Mouse (Mus musculus) hindbrain, embryonic 11.5 days (tissue): ENCODE results near the gene Hmga1. TPM values are rescaled to one million over a fixed set of nuclear protein-coding genes. Genes with fewer than 3 reads are reported as not detected.
A peak's percentile ranks its signal among the peaks of the same experiment; 100 is the strongest.

ENCODE experiments used
- ATAC-seq: fragments of 200-750 bp; cut with Nextera tagmentation; 2 replicates; pipeline ENCODE4 v1.8.0; 2017; ENCODE audit warnings: mild to moderate bottlenecking, moderate TSS enrichment, moderate library complexity; ENCODE audit not compliant: low FRiP score
- DNase-seq: peaks from one replicate; pipeline ENCODE4 v3.0.0-alpha.2; 2015; ENCODE audit warnings: low spot score
- H3K27ac ChIP-seq: fragments of 300-500 bp; sonication (generic); 2 replicates; pipeline ENCODE4 v1.5.1; 2014; ENCODE audit warnings: mild to moderate bottlenecking, low read depth, low read length
- H3K27me3 ChIP-seq: fragments of 300-500 bp; sonication (generic); 2 replicates; pipeline ENCODE4 v1.6.1; 2014; ENCODE audit warnings: mild to moderate bottlenecking, low read length, moderate library complexity, mixed read lengths; ENCODE audit not compliant: control insufficient read depth, insufficient read depth
- H3K36me3 ChIP-seq: fragments of 300-500 bp; sonication (generic); 2 replicates; pipeline ENCODE4 v1.6.1; 2014; ENCODE audit warnings: mild to moderate bottlenecking, low read length, moderate library complexity, mixed read lengths; ENCODE audit not compliant: control insufficient read depth, insufficient read depth
- H3K4me1 ChIP-seq: fragments of 300-500 bp; sonication (generic); replicated peaks from 2 replicates; pipeline ENCODE4 v1.6.1; 2014; ENCODE audit warnings: low read length, mixed read lengths; ENCODE audit not compliant: control insufficient read depth, insufficient read depth
- H3K4me2 ChIP-seq: fragments of 300-500 bp; sonication (generic); replicated peaks from 2 replicates; pipeline ENCODE4 v1.6.1; 2014; ENCODE audit warnings: mild to moderate bottlenecking, low read depth, low read length
- H3K4me3 ChIP-seq: fragments of 300-500 bp; sonication (generic); 2 replicates; pipeline ENCODE4 v1.5.1; 2014; ENCODE audit warnings: low read depth, low read length
- H3K9ac ChIP-seq: fragments of 300-500 bp; sonication (generic); 2 replicates; pipeline ENCODE4 v1.6.1; 2014; ENCODE audit warnings: low read depth, low read length
- H3K9me3 ChIP-seq: fragments of 300-500 bp; sonication (generic); 2 replicates; pipeline ENCODE4 v1.6.1; 2016; ENCODE audit warnings: low read length; ENCODE audit not compliant: control insufficient read depth
- WGBS: fragments of 180-500 bp; shearing (Covaris S2); extraction: QIAGEN DNeasy Blood & Tissue Kit; methylation state at CpG from one replicate; pipeline ENCODE4 v1.1.7; 2014; 5-methylcytosine and 5-hydroxymethylcytosine counted together
- polyA plus RNA-seq: library from polyadenylated mRNA; unstranded; fragments of >200 nt; fragmentation: Nextera tagmentation; extraction: Ambion mirVana; gene quantifications from 2 replicates; pipeline ENCODE4 v1.2.1, GENCODE M21; 2014

The Hmga1 gene
- polyA plus RNA-seq, 1 experiment from 2014 or later, result 305 TPM

DNA sequence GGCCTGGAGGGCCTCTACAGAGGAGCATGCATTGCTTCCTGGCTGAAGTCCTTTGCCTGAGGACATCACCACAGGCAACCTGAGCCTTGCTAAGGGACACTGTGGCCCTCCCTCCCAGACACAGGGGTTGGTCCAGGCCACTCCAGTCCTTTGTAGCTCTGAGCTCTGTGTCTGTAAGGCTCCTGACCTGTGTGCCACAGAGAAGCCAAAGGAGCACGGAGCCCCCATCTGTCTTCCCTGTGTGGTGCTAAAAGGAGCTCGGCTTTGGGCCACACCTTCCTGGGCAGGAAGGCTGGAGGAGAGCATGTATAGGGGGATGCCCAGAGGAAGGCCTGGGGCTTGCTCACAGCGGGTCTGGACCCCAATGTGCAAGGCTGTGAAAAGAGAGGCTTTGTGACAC, 14.3 kb upstream of the Hmga1 start:
- 74% methylated on average over 3 of the region's 3 CpGs for WGBS
- Histone ChIP-seq H3K27me3 (no peaks in the 10 kb centered on the region), H3K27ac (no peak overlapping the region), H3K4me3 (no peak overlapping the region), H3K36me3 (no peaks in the 10 kb centered on the region), H3K9me3 (no peaks in the 10 kb centered on the region), H3K9ac (no peak overlapping the region), H3K4me1 (no peaks in the 10 kb centered on the region; the same call in 1 of the 2 replicates), H3K4me2 (no peak overlapping the region)
- ATAC-seq (no peak), DNase-seq (no peak)

DNA sequence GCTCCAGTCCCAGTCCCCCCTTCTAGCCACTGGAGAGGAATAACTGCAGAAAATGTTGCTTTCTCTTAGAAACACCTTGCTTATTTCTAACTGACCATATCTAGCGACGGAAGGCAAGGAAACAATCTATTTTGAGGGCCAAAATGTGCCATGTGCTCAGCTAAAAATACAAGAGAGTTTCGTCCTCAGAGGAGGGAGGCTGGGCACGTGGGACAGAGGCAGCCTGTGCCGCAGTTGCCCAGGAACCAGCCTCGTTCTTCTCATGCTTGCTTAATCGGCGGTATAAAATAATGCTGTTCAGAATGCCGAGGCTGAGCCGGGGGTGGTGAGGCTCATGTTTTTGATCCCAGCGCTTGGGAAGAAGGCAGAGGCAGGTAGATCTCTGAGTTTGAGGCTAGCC, 11.7 kb upstream of the Hmga1 start:
- H3K36me3 ChIP-seq, result no peaks in the 10 kb centered on the region
- no peak overlapping the region for H3K4me2 ChIP-seq
- H3K4me3 ChIP-seq, result no peak overlapping the region
- H3K27ac ChIP-seq, result no peak overlapping the region
- WGBS, result 90% methylated on average over 11 of the region's 11 CpGs
- H3K9me3 ChIP-seq, result no peaks in the 10 kb centered on the region
- DNase-seq, result no peak
- ATAC-seq, result no peak
- H3K4me1 ChIP-seq, result peaks cover 11% of the 10 kb centered on the region
- H3K27me3 ChIP-seq, result no peaks in the 10 kb centered on the region
- H3K9ac ChIP-seq, result no peak overlapping the region

DNA sequence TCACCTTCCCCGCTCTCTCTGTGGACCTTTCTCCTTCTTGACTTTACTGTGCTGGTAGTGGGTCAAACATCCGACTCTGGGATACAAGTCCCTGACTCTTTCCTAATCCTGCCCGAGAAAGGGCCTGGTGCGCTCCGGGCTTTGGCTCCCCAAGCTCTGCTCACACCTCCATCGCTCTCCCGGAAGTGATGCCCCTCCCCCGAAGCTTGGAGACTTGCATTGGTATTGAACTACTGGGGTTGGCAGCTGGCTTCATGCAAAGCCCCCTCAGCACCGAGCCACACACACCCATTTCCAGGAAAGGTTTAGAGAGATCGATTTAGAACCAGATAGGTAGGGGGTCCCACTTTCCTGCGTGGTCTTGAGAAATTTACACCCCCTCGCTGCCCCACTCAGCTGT, 10.3 kb upstream of the Hmga1 start:
- H3K27me3 ChIP-seq, result no peaks in the 10 kb centered on the region
- no peaks in the 10 kb centered on the region for H3K9me3 ChIP-seq
- no peak overlapping the region for H3K9ac ChIP-seq
- no peak overlapping the region for H3K4me3 ChIP-seq
- ATAC-seq (no peak), DNase-seq (no peak)
- 54% methylated on average over 12 of the region's 12 CpGs for WGBS
- H3K36me3 ChIP-seq, result no peaks in the 10 kb centered on the region
- H3K4me1 ChIP-seq, result peaks cover 12% of the 10 kb centered on the region
- H3K27ac ChIP-seq, result no peak overlapping the region
- H3K4me2 ChIP-seq, result no peak overlapping the region

DNA sequence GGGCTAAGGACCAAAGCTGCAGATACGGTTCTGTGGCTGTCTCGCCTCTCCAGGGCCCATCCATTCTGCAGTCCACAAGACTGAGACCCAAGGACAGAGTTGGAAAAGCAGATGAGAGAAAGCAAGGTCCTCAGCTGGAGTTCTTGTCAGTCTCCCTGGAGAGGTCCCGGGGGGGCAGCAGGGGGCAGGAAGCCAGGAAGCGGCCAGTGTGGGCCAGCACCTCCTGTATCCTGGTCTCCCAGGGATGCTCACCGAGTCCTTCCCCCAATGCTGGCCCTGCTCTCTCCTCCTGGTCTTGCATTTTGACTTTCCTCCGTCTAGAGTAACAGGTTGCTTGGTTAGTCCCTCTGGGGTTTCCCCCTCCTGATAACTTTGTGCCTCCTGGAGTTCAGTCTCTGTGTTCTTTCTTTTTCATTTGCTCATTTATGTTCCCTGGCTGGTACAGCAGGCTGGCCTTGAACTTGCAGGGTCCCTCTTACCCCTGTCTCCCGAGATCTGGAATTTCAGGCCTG, 9.7 kb upstream of the Hmga1 start:
- Histone ChIP-seq H3K9me3 (no peaks in the 10 kb centered on the region), H3K36me3 (no peaks in the 10 kb centered on the region), H3K27me3 (no peaks in the 10 kb centered on the region), H3K9ac (no peak overlapping the region), H3K4me1 (peaks cover 12% of the 10 kb centered on the region), H3K4me3 (no peak overlapping the region), H3K4me2 (no peak overlapping the region), H3K27ac (no peak overlapping the region)
- 60% methylated on average over 7 of the region's 7 CpGs for WGBS
- no peak for DNase-seq
- no peak for ATAC-seq

DNA sequence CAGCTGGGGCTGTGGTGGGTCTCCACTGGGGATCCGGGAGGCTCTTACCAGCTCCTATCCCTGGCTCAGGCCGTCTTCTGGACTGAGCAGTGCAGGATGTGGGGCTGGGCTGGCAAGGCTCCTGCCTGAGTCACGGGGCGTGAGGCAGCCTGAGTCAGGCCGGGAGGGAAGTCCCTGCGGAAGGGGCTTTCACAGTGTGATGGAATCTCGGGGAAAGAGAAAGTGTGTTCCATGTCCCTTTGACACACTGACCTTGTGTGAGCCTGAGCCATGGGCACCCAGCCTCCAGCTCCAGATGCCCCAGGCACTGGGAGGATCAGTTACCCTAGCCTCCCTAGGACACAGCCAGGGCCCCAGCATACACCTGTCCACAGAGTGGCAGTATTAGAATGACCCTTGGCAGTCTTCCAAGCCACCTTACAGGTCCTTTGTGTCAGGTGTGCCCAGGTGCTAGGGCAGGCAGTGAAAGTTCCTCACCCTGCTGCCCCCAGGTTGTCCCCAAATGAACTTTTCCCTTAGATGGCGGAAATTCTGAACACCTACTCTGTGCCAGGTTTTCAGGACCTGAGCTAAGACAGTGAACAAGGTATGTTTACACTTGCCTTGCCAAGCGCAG, 8.9 kb upstream of the Hmga1 start:
- no peak overlapping the region for H3K4me3 ChIP-seq
- H3K36me3 ChIP-seq, result no peaks in the 10 kb centered on the region
- ATAC-seq (no peak), DNase-seq (no peak)
- H3K27me3 ChIP-seq, result no peaks in the 10 kb centered on the region
- H3K4me2 ChIP-seq, result no peak overlapping the region
- WGBS, result 71% methylated on average over 9 of the region's 9 CpGs
- no peaks in the 10 kb centered on the region for H3K9me3 ChIP-seq
- H3K4me1 ChIP-seq, result peaks cover 12% of the 10 kb centered on the region
- no peak overlapping the region for H3K27ac ChIP-seq
- H3K9ac ChIP-seq, result no peak overlapping the region

DNA sequence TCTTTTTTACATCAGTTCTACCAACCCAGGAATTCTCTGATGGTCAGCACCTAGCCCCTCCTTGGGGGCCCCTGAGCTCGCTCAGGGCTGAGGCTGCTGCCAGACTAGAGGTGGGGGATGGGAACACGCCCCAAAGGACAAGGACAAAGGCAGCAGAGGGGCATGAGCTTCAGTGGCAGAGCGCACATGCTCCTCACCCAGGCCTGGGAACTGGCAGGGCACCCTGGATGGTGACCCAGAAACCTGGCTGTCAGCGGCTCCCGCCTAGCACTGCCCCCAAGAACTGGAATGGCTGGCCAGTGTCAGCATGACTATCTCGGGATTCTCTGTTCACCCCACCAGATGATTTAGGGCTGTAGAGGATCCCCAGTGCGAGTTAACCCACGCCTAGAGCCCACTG, 7.1 kb upstream of the Hmga1 start:
- DNase-seq, result peak; percentile 34
- ATAC-seq, result no peak
- Histone ChIP-seq H3K4me2 (no peak overlapping the region), H3K4me1 (peaks cover 12% of the 10 kb centered on the region), H3K4me3 (no peak overlapping the region), H3K9me3 (no peaks in the 10 kb centered on the region), H3K9ac (peak overlapping the region; percentile 27; the same call in 1 of the 2 replicates), H3K27me3 (no peaks in the 10 kb centered on the region), H3K36me3 (no peaks in the 10 kb centered on the region), H3K27ac (no peak overlapping the region)
- WGBS, result 45% methylated on average over 8 of the region's 8 CpGs

DNA sequence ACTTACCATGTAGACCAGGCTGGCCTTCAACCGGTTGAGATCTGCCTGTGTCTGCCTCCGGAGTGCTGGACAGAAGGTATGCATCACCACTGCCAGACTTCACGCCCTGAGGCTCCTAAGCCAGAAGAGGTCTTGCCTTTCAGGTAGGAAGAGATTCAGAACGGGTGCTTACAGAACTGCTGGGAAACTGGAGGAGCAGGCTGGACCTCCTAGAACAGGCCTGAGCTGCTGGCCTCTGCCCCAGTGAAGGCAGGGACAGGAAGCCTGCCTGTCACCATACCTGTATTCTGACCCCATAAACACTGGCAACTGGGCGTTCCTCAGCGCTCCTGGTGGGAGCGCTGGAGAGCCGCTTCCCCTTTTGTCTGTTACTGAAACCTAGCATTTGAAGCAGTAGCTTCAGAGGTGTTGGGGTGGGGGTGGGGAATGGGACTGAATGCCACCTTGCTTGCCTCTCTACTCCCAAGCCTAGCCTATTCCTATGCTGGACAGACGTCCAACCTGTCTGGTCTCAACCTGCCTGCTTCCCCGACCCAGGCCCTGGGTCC, 4.8 kb upstream of the Hmga1 start:
- Histone ChIP-seq H3K4me2 (no peak overlapping the region), H3K4me3 (no peak overlapping the region), H3K27ac (no peak overlapping the region), H3K9me3 (no peaks in the 10 kb centered on the region), H3K36me3 (no peaks in the 10 kb centered on the region), H3K9ac (no peak overlapping the region), H3K27me3 (no peaks in the 10 kb centered on the region), H3K4me1 (peaks cover 17% of the 10 kb centered on the region)
- DNase-seq (no peak), ATAC-seq (no peak)
- 64% methylated on average over 10 of the region's 10 CpGs for WGBS

DNA sequence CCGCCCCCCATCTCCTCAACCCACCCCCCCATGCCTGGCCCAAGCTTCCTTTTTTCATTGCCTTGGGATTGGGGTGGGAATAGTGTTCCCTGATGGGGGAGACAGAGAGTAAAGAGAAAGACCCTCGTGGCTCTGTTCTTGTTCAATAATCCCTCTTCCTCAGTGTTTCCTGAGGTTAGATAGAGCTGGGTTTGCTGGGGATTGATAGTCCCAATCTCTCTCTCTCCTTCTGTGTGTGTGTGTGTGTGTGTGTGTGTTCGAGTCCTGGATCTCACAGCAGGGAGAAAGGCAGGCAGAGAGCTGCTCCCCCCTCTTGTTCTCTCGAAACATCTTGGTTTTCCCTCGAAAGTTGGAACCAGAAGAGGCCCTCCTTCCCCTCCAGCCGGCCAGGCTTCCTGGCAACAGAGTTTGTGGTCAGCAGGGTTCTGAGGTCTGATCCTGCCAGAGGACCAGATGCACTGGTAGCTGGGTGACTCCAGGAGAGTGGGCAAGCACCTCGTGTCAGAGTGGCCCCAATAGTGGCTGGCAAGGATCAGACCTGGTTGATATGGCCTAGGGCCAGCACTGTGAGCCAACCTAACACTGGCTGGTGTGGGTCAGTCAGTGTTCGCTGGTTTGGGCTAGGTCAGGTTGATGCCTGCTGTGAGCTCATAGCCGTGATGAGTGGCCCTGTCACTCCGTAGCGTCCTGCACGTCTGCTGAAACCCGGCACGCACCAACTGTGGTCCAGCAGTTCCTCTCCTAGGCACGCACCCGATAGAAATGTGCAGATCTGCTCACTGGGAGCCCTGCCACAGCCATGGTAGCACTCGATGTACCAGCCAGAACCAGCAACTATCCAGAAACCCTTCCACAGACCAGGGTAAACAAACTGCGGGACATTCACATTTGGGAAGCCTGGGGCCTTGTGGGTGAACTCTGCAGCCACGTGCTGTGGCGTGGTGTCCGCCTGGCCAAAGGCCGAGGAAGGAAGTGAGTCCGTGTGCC, 3.8 kb upstream of the Hmga1 start:
- Histone ChIP-seq H3K9me3 (no peaks in the 10 kb centered on the region), H3K36me3 (no peaks in the 10 kb centered on the region), H3K27ac (no peak overlapping the region), H3K4me2 (no peak overlapping the region), H3K27me3 (no peaks in the 10 kb centered on the region), H3K9ac (no peak overlapping the region), H3K4me3 (no peak overlapping the region), H3K4me1 (peaks cover 17% of the 10 kb centered on the region)
- WGBS, result 78% methylated on average over 23 of the region's 23 CpGs
- DNase-seq, result no peak
- no peak for ATAC-seq
